Mouse (Mus musculus) heart, embryonic 10.5 days (tissue): ENCODE data around the gene Cyp46a1. TPM values are rescaled to one million over a fixed set of nuclear protein-coding genes. Genes with fewer than 3 reads are reported as not detected.

Source experiments
- DNase-seq: peaks from one replicate; pipeline ENCODE4 v3.0.0-alpha.2; 2017; ENCODE audit warnings: low spot score
- H3K27ac ChIP-seq: fragments of 300-500 bp; sonication (generic); 2 replicates; pipeline ENCODE4 v1.5.1; 2016; ENCODE audit warnings: mild to moderate bottlenecking
- H3K27me3 ChIP-seq: fragments of 300-500 bp; sonication (generic); 2 replicates; pipeline ENCODE4 v1.6.1; 2016; ENCODE audit warnings: mild to moderate bottlenecking; ENCODE audit not compliant: poor library complexity, insufficient read depth, severe bottlenecking
- H3K36me3 ChIP-seq: fragments of 300-500 bp; sonication (generic); 2 replicates; pipeline ENCODE4 v1.6.1; 2016; ENCODE audit warnings: mild to moderate bottlenecking, moderate library complexity
- H3K4me1 ChIP-seq: fragments of 300-500 bp; sonication (generic); 2 replicates; pipeline ENCODE4 v1.6.1; 2016; ENCODE audit warnings: mild to moderate bottlenecking
- H3K4me3 ChIP-seq: fragments of 300-500 bp; sonication (generic); 2 replicates; pipeline ENCODE4 v1.5.1; 2016; ENCODE audit warnings: mild to moderate bottlenecking, moderate library complexity
- H3K9me3 ChIP-seq: fragments of 300-500 bp; sonication (generic); 2 replicates; pipeline ENCODE4 v1.6.1; 2016; ENCODE audit warnings: mild to moderate bottlenecking, moderate library complexity
- WGBS: fragments of 180-500 bp; shearing (Covaris S2); methylation state at CpG from one replicate; pipeline ENCODE4 v1.1.7; 2016; 5-methylcytosine and 5-hydroxymethylcytosine counted together
- polyA plus RNA-seq: library from polyadenylated mRNA; unstranded; fragments of >200 nt; fragmentation: Nextera tagmentation; extraction: Ambion mirVana; gene quantifications from 2 replicates; pipeline ENCODE4 v1.2.1, GENCODE M21; 2016

Cyp46a1 gene
- polyA plus RNA-seq, 1 experiment from 2014 or later, result 4.4 TPM

- WGBS, result 6% methylated on average over 9 of the region's 9 CpGs
- Histone ChIP-seq H3K27me3 (peaks cover 66% of the 10 kb centered on the region), H3K4me1 (peaks cover 45% of the 10 kb centered on the region), H3K9me3 (no peaks in the 10 kb centered on the region), H3K36me3 (no peaks in the 10 kb centered on the region), H3K27ac (no peak overlapping the region), H3K4me3 (no peak overlapping the region)
- DNase-seq, result no peak
Measured at GRCm38 (mm10) chr12:108317201-108317738, 16.9 kb upstream of the Cyp46a1 start.

- 15% methylated on average over 18 of the region's 18 CpGs for WGBS
- DNase-seq, result no peak
- H3K27me3 ChIP-seq, result peaks cover 69% of the 10 kb centered on the region
- H3K4me3 ChIP-seq, result peak overlapping the region; percentile 44
- no peaks in the 10 kb centered on the region for H3K36me3 ChIP-seq
- no peaks in the 10 kb centered on the region for H3K9me3 ChIP-seq
- H3K4me1 ChIP-seq, result peaks cover 38% of the 10 kb centered on the region
- peak overlapping the region; percentile 44; the same call in 1 of the 2 replicates for H3K27ac ChIP-seq
Measured at GRCm38 (mm10) chr12:108317826-108318430, 16.3 kb upstream of the Cyp46a1 start.

- DNase-seq, result no peak
- WGBS, result 10% methylated on average over 37 of the region's 37 CpGs
- Histone ChIP-seq H3K27ac (peak overlapping the region; percentile 44; the same call in 1 of the 2 replicates), H3K9me3 (no peaks in the 10 kb centered on the region), H3K27me3 (peaks cover 72% of the 10 kb centered on the region), H3K4me3 (peak overlapping the region; percentile 44), H3K36me3 (no peaks in the 10 kb centered on the region), H3K4me1 (peaks cover 34% of the 10 kb centered on the region)
Measured at GRCm38 (mm10) chr12:108318499-108318898, 15.7 kb upstream of the Cyp46a1 start.

GRCm38 (mm10) chr12:108320096-108320495 is 14.1 kb upstream of the Cyp46a1 start:
- Histone ChIP-seq H3K4me1 (peaks cover 34% of the 10 kb centered on the region), H3K36me3 (no peaks in the 10 kb centered on the region), H3K27me3 (peaks cover 72% of the 10 kb centered on the region), H3K27ac (no peak overlapping the region), H3K9me3 (no peaks in the 10 kb centered on the region), H3K4me3 (no peak overlapping the region)
- 13% methylated on average over 8 of the region's 8 CpGs for WGBS
- no peak for DNase-seq

- WGBS, result 54% methylated on average over 5 of the region's 5 CpGs
- H3K27ac ChIP-seq, result no peak overlapping the region
- H3K36me3 ChIP-seq, result no peaks in the 10 kb centered on the region
- H3K4me3 ChIP-seq, result no peak overlapping the region
- peaks cover 18% of the 10 kb centered on the region for H3K4me1 ChIP-seq
- peaks cover 77% of the 10 kb centered on the region for H3K27me3 ChIP-seq
- no peaks in the 10 kb centered on the region for H3K9me3 ChIP-seq
- DNase-seq, result no peak
Measured at GRCm38 (mm10) chr12:108326401-108326800, 7.8 kb upstream of the Cyp46a1 start.

GRCm38 (mm10) chr12:108327889-108328491 is 6.2 kb upstream of the Cyp46a1 start:
- H3K4me1 ChIP-seq, result peaks cover 21% of the 10 kb centered on the region
- WGBS, result 1% methylated on average over 65 of the region's 66 CpGs
- peaks cover 75% of the 10 kb centered on the region for H3K27me3 ChIP-seq
- DNase-seq, result no peak
- H3K36me3 ChIP-seq, result no peaks in the 10 kb centered on the region
- peak overlapping the region; percentile 60 for H3K4me3 ChIP-seq
- peak overlapping the region; percentile 39 for H3K27ac ChIP-seq
- H3K9me3 ChIP-seq, result no peaks in the 10 kb centered on the region

- H3K27ac ChIP-seq, result peak overlapping the region; percentile 56; the same call in 1 of the 2 replicates
- peaks cover 32% of the 10 kb centered on the region for H3K4me1 ChIP-seq
- H3K9me3 ChIP-seq, result no peaks in the 10 kb centered on the region
- peak; percentile 93 for DNase-seq
- peak overlapping the region; percentile 77 for H3K4me3 ChIP-seq
- H3K36me3 ChIP-seq, result no peaks in the 10 kb centered on the region
- WGBS, result under 1% methylated on average over 16 of the region's 16 CpGs
- peaks cover 77% of the 10 kb centered on the region for H3K27me3 ChIP-seq
Measured at GRCm38 (mm10) chr12:108333056-108333455, 1.1 kb upstream of the Cyp46a1 start.

GRCm38 (mm10) chr12:108333481-108333882 is 699 bp upstream of the Cyp46a1 start:
- peaks cover 77% of the 10 kb centered on the region for H3K27me3 ChIP-seq
- 1% methylated on average over 22 of the region's 22 CpGs for WGBS
- H3K9me3 ChIP-seq, result no peaks in the 10 kb centered on the region
- peak overlapping the region; percentile 56; the same call in 1 of the 2 replicates for H3K27ac ChIP-seq
- H3K4me3 ChIP-seq, result peak overlapping the region; percentile 77
- no peak for DNase-seq
- H3K36me3 ChIP-seq, result no peaks in the 10 kb centered on the region
- peaks cover 32% of the 10 kb centered on the region for H3K4me1 ChIP-seq

- DNase-seq, result no peak
- WGBS, result under 1% methylated on average over 32 of the region's 32 CpGs
Measured at GRCm38 (mm10) chr12:108334529-108334928, 348 bp downstream of the Cyp46a1 start.

GRCm38 (mm10) chr12:108338572-108339190 is 4.5 kb downstream of the Cyp46a1 start:
- DNase-seq, result no peak
- peaks cover 81% of the 10 kb centered on the region for H3K27me3 ChIP-seq
- 18% methylated on average over 14 of the region's 14 CpGs for WGBS
- no peaks in the 10 kb centered on the region for H3K9me3 ChIP-seq
- H3K27ac ChIP-seq, result 0 out of 2 replicates have a peak overlapping the region, but pooled peaks have one; percentile 49
- peaks cover 26% of the 10 kb centered on the region for H3K4me1 ChIP-seq
- H3K4me3 ChIP-seq, result no peak overlapping the region
- H3K36me3 ChIP-seq, result no peaks in the 10 kb centered on the region

More at GRCm38 (mm10) chr12:108334529-108334928, 348 bp downstream of the Cyp46a1 start:
- peaks cover 36% of the 10 kb centered on the region for H3K4me1 ChIP-seq
- peak overlapping the region; percentile 80 for H3K27ac ChIP-seq
- peaks cover 74% of the 10 kb centered on the region for H3K27me3 ChIP-seq
- H3K9me3 ChIP-seq, result no peaks in the 10 kb centered on the region
- no peaks in the 10 kb centered on the region for H3K36me3 ChIP-seq
- H3K4me3 ChIP-seq, result peak overlapping the region; percentile 77

- 74% methylated on average over 8 of the region's 8 CpGs for WGBS
- Histone ChIP-seq H3K36me3 (no peaks in the 10 kb centered on the region), H3K4me3 (no peak overlapping the region), H3K4me1 (peaks cover 12% of the 10 kb centered on the region), H3K9me3 (no peaks in the 10 kb centered on the region), H3K27me3 (peaks cover 61% of the 10 kb centered on the region), H3K27ac (no peak overlapping the region)
- DNase-seq, result no peak
Measured at GRCm38 (mm10) chr12:108348151-108348550, 14.0 kb downstream of the Cyp46a1 start.

- peaks cover 65% of the 10 kb centered on the region for H3K27me3 ChIP-seq
- DNase-seq, result no peak
- 61% methylated on average over 5 of the region's 5 CpGs for WGBS
Measured at GRCm38 (mm10) chr12:108349026-108349425, 14.8 kb downstream of the Cyp46a1 start.

GRCm38 (mm10) chr12:108350931-108351330 is 16.8 kb downstream of the Cyp46a1 start:
- no peak overlapping the region for H3K4me3 ChIP-seq
- peaks cover 82% of the 10 kb centered on the region for H3K27me3 ChIP-seq
- WGBS, result 80% methylated on average over 10 of the region's 10 CpGs

More at GRCm38 (mm10) chr12:108349026-108349425, 14.8 kb downstream of the Cyp46a1 start:
- Histone ChIP-seq H3K36me3 (no peaks in the 10 kb centered on the region), H3K27ac (no peak overlapping the region), H3K4me1 (peaks cover 8% of the 10 kb centered on the region), H3K9me3 (no peaks in the 10 kb centered on the region), H3K4me3 (no peak overlapping the region)

More at GRCm38 (mm10) chr12:108350931-108351330, 16.8 kb downstream of the Cyp46a1 start:
- Histone ChIP-seq H3K9me3 (no peaks in the 10 kb centered on the region), H3K27ac (no peak overlapping the region), H3K36me3 (no peaks in the 10 kb centered on the region), H3K4me1 (peaks cover 8% of the 10 kb centered on the region)
- no peak for DNase-seq
